Mouse (Mus musculus) layer of hippocampus, adult 18-20 months (tissue): ENCODE data around the gene Dnase1l1. TPM values are rescaled to one million over a fixed set of nuclear protein-coding genes. Genes with fewer than 3 reads are reported as not detected.
A peak's percentile ranks its signal among the peaks of the same experiment; 100 is the strongest.

Experiments used
- DNase-seq, 2 experiments: peaks; one replicate each; pipeline ENCODE4 v3.0.0; 2022; ENCODE audit warnings: low spot score in 2 of 2
- total RNA-seq, 2 experiments: library from RNA; stranded (reverse); gene quantifications; 2 replicates each; pipeline ENCODE4 v1.2.3; 2021

Dnase1l1 gene
- total RNA-seq, 2 experiments from 2014 or later: 2.4 to 2.6 TPM

- DNase-seq: peak; percentile 87 to 94
These were observed 11.9 kb downstream of the Dnase1l1 start, which contains the start of gene Rpl10 for GRCm38 (mm10) chrX:74270062-74270901. TSS of gene Rpl10 (plus strand) at chrX:74270812.

- no peak for DNase-seq
These were observed 12.4 kb downstream of the Dnase1l1 start for GRCm38 (mm10) chrX:74269736-74270061.

GRCm38 (mm10) chrX:74257746-74258145 lies 24.4 kb downstream of the Dnase1l1 start:
- no peak for DNase-seq

- no peak for DNase-seq
These were observed 27.1 kb downstream of the Dnase1l1 start for GRCm38 (mm10) chrX:74254888-74255565.

- DNase-seq: peak; percentile 79 to 89
These were observed 27.8 kb downstream of the Dnase1l1 start, which contains the start of gene Emd for GRCm38 (mm10) chrX:74254153-74254887. TSS of gene Emd (plus strand) at chrX:74254687.

- DNase-seq: peak; percentile 50 to 66
These were observed 32.5 kb downstream of the Dnase1l1 start, which contains the start of gene Flna for GRCm38 (mm10) chrX:74249615-74250014. TSS of gene Flna (minus strand) at chrX:74249820.

- DNase-seq: peak in 1 of 2 experiments; percentile 48
These were observed 33.5 kb downstream of the Dnase1l1 start for GRCm38 (mm10) chrX:74248651-74249050.

GRCm38 (mm10) chrX:74246693-74247092 lies 35.4 kb downstream of the Dnase1l1 start:
- DNase-seq: no peak

GRCm38 (mm10) chrX:74246213-74246681 lies 35.9 kb downstream of the Dnase1l1 start:
- peak; percentile 86 to 90 for DNase-seq

- peak; percentile 18 to 55 for DNase-seq
These were observed 36.5 kb downstream of the Dnase1l1 start for GRCm38 (mm10) chrX:74245687-74246086.

GRCm38 (mm10) chrX:74245107-74245506 lies 37.0 kb downstream of the Dnase1l1 start:
- no peak for DNase-seq

- no peak for DNase-seq
These were observed 37.5 kb downstream of the Dnase1l1 start for GRCm38 (mm10) chrX:74244614-74245083.

- no peak for DNase-seq
These were observed 38.3 kb downstream of the Dnase1l1 start for GRCm38 (mm10) chrX:74243807-74244206.

GRCm38 (mm10) chrX:74243396-74243795 lies 38.7 kb downstream of the Dnase1l1 start:
- DNase-seq: no peak

GRCm38 (mm10) chrX:74240332-74240731 lies 41.8 kb downstream of the Dnase1l1 start:
- no peak for DNase-seq

GRCm38 (mm10) chrX:74233196-74233595 lies 48.9 kb downstream of the Dnase1l1 start:
- no peak for DNase-seq

GRCm38 (mm10) chrX:74230038-74230437 lies 52.1 kb downstream of the Dnase1l1 start:
- no peak for DNase-seq
